Mouse (Mus musculus) cortical plate, adult 2 months (tissue): Measurements from ENCODE around the gene Mmrn2.

Experiments
- CTCF ChIP-seq: fragments of 200-500 bp; IDR thresholded peaks from 2 replicates; pipeline ENCODE4 v1.5.1; 2011; ENCODE audit warnings: mild to moderate bottlenecking, control low read depth, low read length; ENCODE audit not compliant: insufficient read depth; ENCODE audit errors: extremely low read depth
- POLR2A ChIP-seq: fragments of 200-500 bp; IDR thresholded peaks from 2 replicates; pipeline ENCODE4 v1.6.1; 2011; ENCODE audit warnings: mild to moderate bottlenecking, low read length, control low read depth; ENCODE audit not compliant: insufficient read depth; ENCODE audit errors: extremely low read depth

DNA sequence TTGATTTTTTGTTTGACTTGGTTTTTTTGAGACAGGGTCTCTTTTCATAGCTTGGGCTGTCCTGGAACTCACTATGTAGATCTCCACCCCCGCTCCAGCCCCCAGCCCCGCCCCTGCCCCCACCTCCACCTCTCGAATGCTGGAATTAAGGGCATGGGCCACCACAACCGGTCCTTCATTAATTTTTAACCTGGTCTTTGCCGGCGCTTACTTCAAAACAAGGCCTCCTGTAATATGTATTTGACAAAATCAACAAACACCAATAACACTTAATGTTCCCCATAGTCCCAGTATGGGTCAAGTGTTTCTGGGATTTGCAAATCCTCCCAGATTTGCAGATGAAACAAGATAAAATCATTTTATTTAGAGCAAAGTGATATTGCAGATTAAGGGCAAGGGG, 15.0 kb upstream of the Mmrn2 start:
- TF ChIP-seq CTCF (no peak), POLR2A (no peak)
